Mouse (Mus musculus) induced T-regulatory cell, adult 2 months (primary cell): Measurements from ENCODE around the gene Wwtr1.

Source experiments
- DNase-seq: peaks from one replicate; pipeline ENCODE4 v3.0.0-alpha.2; 2012; ENCODE audit warnings: low read depth

Wwtr1 gene

DNA sequence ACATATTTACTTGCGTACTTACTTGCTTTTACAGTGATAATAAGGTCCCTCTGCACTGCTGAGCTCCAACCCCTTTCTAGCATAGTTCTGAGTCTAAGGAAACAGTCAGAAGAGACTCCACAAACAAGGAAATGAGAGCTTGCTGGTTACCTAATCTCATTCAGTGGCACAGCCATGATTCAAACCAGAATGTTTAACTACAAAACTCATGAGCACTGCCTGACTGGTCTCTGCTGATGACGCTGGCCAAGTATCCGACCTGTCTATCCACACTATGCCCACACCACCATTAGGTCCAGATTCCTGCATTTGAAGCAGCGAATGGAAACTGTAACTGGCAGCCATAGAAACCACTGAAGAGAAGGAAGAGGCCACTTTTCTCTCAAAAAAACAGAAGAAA is 18.3 kb downstream of the Wwtr1 start:
- DNase-seq, result no peak

DNA sequence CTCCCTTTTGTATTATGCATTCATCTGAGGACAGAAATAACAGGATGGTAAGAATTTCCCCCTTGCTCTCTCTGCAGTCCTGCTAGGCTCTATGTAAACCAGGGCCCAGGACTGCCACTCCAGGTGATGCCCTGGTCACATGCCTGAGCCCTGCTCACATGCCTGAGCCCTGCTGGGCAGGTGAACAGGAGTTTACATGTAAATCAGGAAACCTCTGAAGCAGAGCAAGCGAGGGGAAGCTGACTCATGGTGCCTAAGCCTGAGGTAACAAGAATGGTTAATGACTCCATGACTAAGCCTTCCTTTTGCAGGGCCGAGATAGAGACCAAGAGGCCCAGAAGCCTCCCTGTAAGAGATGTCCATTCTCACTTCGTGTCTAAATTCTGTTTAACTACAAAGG is 20.1 kb downstream of the Wwtr1 start:
- no peak for DNase-seq

DNA sequence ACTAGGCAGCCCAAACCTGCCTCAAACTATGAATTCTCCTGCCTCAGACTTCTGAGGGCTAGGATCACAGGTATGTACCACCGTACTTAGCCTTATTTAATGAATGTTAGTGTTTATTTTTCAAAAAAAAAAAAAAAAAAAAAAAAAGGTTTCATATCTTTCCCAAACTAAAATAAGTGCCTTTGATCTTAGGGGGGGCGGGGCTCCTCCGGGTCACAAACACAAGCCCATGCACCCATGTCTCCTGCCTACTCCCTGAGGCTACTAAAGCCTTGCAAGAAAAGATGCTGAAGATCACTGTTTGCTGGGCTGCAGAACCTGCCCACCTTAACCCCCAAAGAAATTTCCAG is 20.8 kb downstream of the Wwtr1 start:
- DNase-seq, result no peak

DNA sequence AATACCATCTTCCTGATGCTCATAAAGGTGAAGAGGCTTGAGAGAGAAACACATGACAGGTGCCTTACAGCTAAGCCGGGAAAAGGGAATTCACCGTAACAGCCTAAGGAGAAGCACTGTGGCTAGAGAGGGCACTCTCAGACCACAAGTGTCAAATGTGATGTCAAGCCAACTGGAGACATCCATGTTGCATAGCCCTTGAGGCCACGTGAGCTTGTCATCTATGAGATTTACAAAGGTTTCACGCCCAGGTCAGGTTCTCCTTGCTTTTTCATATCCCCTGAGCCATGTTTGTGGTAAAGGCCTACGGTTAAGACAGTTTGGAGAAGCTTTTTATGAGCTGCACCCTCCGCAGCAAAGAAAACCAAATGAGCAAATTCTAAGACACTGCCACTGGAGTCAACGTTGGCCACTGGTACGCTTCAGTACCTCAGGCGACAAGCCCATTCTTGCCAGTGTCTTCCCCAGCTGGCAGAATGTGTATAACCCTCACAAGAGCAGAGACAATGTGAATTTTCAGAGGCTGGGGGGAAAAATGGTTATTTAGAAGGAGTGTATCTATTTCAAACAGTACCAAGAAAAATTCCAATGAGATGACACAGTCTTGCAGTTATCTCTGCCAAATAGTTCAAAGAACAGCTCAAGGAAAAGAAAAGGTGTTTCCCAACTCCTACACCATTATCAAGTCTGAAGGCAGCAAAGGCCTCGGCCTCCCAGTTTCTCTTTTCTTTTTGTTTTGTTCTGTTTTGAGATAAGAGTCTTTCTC is 21.4 kb downstream of the Wwtr1 start:
- no peak for DNase-seq

DNA sequence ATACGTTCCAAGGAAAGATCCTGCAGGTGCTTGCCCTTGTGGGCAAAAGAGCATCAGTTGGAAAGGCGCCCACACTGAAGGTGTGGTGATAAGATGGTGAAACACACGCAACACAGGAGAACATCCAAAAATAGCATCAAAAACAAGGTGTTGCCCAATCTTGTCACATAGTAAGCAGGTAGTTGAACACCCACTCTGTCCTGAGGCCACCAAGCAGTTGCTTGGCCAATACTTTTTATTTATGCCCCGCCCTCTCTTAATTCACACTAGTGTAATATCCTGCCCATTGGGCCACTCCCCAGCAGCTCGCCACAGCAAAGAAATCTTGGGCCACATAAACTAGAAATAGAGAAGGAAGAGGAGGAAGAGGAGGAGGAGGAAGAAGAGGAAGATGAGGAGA is 22.6 kb downstream of the Wwtr1 start:
- no peak for DNase-seq

DNA sequence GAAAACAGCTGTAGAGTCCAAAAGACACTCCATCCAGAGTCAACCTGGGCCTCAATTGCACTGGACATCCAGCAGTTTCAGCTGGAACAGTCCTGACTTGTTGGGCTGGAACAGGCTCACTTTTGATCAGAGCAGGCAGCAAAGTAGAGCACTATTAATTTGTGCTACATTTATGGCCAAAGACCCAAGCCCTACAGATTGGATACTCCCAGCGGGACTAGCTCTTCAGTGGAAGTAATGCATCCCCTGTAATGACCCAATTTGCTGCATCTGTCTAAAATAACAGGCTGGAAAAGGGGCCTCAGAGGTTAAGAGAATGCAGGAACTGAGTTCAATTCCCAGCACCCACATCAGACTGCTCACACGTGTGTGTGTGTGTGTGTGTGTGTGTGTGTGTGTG is 24.5 kb downstream of the Wwtr1 start:
- DNase-seq, result no peak

DNA sequence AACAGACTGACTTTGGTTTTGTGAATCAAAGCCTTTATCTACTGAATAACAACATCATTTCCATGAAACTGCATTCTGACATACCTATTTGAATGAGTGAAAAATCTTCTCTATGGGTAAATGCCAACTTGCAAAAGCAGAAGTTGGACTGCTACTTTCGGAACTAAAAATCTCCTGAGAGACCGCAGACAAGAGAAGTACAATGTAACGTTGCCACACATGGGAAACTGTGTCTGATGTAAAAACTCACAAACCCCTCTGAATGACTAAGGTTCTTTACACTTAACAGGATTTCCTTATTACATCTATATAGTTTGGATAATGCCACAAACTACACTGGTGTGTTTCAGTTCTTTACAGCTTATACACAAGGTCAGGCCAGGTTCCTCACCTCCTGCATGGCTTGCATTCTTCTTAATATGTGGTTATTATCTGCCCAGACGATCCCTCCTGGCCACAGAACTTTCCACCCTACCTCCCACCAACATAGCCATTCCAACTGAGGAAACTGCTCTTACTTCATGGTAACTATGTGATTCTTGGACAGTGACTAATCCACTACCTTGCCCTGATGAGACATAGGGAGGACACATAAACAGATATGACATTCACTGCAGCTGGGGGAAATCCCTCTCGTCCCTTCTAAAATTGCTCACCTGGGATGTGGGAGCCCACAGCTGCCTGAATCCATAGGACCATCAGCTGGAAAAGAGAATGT is 25.1 kb downstream of the Wwtr1 start:
- DNase-seq, result no peak

DNA sequence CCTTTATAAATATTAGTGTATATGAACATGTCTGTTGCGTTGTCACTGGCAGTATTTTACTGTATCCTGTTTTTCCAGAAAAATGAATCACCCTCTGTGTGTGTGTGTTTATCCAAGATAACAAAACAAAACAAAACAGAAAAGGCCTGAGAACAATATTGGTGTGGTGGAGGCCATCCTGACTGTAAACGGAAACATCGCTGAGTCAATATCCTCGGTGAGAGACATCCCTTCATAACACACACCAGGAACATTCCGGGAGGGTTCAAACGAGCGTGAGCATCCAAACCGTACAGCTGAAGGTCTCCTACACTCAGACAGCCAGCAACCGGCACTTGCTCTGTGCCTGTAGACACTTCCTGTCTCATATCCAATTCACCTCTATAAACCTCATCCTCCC is 31.6 kb downstream of the Wwtr1 start:
- no peak for DNase-seq

DNA sequence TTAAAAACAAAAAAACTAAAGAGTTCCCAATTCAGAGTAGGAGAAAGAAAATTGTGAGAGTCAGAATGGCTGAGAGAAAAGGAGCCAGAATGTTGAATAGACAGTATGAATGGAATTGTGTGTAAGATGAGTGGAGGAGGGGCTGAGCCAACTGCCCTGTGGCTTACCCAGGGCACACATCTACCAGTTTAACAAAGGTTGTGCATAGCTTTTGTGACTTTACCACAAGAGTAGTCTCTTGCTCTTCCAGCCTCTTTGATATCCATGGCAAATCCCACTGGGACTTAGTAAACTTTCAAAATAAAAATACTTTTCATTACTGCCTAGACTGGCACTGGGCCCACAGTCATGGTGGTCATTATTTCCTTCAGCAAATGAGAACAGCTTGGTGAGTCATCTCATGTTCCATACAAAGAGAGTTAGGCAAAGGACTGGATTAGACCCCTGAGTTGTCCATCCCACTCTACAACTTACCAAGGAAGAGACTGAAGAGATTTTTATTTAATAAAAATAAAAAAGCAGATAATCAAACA is 32.8 kb downstream of the Wwtr1 start:
- no peak for DNase-seq

DNA sequence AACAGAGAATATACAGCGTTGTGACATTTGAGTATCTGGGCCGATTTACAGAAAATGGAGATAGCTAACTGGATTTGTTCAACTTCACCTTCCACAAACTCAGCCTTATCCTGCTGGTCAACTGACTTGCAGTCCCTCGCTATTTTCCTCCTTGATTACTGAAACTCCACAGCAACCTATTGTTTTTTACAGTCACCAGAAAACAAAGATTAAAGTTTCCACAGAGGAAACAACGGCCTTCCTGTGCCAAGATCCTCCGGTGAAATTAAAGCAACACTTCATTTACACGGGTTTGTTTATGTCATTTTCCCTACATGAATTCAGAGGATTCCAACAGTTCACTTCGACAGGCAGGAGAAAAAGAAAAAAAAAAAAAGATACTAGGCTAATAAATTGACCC is 34.5 kb downstream of the Wwtr1 start:
- DNase-seq, result no peak

DNA sequence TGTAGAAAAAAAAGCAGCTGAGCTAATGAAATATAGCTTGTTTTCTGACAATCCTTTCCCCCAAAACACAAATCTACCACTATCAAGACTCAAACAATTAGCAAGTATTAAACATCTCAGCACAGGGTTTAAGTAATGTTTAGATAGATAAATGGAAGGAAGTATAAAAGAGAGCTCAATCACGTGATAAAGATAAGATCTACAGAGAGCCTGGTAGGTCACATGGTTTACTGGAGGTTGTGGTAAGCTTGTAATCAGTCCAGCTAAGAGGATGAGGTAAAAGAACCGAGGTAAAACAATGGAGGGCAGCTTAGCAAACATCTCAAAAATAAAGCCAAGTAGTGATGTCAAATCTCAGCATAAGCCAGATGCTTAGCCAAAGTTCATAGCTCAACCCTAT is 35.2 kb downstream of the Wwtr1 start:
- no peak for DNase-seq

DNA sequence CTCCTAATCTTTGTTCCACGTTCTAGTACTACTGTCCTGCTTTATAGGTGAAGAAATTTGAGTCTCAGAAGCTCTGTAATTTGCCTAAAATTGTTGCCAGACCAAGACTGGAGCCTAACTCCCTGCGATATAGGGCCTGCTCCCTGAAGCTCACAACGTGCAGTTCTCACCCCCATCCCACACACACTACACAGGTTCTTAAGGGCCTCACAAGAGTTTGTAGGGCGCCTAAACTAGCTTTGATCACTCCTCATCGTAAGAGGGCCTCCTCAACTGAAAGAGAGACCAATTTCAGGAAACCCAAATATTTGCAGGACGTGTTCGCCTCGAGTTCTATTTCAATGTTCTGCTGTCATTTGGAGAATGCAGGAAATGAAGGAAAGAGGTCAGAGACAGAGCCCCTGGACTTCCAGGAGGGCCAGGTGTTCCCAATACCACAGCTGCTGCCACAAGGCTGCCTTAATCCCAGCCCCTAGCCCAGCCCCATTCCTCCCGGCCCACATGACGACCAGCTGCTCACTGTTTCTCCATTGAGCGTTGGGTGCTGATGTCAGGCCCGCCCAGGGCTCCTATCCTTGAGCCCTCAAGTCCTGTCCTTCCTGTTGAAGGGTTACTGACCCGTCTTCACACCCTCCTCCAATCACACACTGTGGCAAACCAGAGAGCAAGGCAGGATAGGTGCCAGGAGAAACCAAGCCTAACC is 40.1 kb downstream of the Wwtr1 start:
- no peak for DNase-seq

DNA sequence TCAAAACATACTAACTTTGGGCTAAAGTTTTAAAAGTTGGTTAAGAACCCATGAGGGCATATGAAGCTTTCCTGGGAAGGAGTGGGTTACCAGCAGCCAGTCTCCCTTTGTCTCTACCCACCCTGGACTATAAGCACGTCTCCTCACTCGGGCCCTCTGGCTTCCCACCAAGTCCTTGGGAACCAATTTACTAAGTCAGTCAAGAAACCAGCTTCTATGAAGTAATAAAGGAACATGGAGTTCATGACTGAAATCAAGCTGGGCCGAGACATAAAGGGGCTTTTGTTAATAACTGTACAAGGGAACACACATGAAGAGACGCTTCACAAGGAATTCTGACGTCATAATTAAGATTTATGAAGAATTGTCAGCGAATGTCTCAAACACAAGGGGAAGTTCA is 41.3 kb downstream of the Wwtr1 start:
- DNase-seq, result no peak

DNA sequence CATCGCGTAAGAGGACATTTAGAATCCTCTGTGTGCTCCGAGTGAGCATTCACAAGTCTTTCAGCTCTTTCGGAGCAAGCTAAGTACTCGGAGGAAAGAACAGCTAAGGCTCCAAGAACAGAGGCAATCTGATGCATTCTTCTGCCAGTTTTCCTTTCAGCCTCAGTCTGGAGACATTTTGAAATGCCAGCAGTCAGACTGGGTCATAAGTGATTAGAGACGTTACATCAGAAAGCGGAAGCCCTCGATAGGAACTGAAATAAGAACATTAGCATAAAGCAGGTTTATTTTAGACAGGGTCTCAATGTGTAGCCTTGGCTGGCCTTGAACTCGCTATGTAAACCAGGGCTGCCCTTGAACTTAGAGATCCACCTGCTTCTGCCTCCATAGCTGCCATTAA is 41.8 kb downstream of the Wwtr1 start:
- no peak for DNase-seq

DNA sequence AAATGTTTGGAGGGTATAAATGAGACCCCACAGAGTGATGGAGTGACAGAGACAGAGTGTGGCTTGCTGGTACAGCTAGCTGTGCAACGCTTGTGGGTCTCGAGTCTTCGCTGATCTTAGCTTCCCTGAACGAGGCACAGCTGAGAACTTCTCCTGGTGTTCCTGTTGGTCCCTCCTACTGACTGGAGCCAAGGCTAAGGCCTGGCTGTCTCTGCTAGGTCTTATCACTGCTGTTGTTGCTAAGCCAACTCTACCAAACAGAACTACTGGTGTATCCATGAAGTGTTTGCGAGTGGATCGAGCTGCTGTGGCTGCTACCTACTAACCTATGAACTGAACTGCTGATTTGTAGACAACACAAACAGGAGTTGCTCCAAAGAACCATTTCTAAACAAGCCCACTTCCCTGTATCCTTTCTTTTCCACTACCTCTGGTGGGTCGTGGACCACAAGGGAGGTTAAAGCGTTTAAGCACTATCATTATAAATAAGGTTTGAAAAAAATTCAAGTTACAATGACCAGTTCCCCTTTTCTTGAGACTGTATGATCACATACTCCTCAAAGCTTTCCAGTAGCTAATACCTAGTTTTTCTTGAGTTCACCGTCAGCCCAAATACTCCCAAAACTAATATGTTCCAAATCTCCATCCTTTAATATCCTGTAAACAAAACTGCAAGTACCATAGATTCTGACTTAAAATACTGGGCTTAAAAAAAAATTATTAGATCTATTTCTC is 42.6 kb downstream of the Wwtr1 start:
- no peak for DNase-seq

DNA sequence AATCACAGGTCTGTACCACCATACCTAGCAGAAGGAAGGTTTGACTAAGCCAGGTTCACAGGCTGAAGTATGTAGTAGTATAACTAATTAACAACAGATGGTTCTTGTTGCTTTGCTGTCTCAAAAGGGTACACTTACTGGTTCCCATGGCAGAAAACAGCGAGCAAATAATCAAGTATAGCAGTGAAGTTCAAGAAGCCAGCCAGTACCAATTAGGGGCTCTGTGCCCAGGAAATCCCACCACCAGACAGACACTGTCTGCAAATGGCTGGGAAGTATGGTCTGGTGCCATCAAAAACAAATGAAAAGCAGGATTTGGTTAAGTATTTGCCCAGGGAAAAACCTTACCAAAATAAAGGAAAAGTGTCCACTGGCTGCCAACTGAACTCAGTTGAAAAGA is 44.9 kb downstream of the Wwtr1 start:
- DNase-seq, result no peak

DNA sequence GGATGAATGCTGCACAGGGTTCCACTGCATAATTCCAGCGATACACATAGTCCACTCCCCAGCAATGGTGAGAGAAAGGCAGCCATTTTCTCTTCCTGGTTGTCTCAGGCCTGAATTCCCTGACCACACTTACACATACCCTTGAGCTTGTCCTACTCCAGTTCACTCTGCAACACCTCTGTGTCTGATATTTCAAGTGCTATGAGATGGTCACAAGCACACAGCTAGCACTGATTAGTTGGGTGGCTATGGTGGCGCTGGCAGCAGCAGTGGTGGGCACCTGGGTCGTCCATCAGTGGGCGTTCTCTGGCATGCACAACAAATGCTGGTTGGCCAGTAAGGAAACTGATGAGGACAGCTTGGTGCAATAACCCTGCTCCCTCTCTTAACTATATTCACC is 45.5 kb downstream of the Wwtr1 start:
- no peak for DNase-seq

DNA sequence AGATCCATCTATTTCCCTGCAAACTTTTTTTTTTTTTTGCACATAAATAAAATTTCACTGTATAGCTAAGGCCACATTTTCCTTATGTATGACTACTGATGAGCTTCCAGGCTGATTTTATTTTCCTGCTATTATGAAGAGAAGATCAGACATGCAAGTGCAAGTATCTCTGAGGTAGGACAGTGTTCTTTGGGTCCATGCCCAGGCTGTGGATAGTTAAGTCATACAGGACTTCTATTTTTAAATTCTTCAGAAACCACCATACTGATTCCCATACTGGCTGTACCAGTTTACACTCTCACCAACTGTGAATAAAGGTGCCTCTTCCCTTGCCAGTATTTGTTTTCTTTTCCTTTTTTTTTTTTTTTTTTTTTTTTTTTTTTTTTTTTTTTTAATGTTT is 48.6 kb downstream of the Wwtr1 start:
- no peak for DNase-seq

DNA sequence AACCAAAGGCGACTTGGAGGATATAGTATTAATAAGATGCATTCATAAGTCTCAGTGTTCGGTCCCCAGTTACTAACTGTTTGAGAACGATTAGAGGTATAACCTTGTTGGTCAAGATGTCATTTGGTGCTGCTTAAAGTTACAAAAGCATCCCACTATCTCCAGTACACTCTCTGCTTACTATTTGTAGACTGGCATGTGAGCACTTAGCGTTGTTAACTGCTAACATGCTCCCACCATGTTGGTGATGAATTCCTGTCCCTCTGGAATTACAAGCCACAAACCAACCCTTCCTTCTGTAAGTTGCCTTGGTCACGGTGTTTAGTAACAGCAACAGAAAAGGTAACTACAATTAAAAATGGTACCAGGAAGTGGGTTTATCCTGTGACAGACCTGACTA is 52.6 kb downstream of the Wwtr1 start:
- DNase-seq, result no peak

DNA sequence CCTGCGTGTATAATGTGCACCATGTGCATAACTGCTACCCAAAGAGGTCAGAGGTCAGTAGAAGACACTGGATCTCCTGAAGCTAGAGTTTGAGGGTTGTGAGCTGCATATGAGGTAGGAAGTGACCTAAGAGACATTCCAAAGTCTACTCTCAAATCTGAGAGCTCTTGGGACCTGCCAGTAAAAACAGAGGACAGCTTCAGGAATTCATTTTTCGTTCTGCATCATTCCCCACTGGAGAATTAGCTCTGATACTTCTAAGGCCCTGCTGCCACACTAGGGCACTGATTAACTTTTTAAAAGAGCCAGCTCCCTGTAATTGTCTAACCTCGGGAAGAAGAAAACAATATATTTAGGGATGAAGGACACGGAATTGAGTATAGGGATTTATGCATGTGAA is 53.8 kb downstream of the Wwtr1 start:
- DNase-seq, result no peak

DNA sequence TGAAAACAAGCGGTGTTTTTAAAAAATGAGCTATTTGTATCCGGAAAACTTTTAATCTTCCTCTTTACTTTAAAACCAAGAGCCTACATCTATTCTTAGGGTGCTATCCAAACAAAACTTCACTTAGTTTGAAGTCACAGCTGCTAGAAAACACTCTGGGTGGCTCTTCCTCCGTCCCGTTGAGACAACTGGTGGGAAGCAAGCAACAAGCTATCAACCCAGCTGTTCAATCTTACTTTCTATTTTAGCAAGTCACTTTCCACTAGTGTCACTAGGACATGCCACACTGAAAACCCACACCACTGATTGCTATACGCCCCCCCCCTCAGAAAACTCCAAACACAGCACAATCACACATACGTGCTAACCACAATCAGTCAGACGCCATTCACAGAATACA is 55.7 kb downstream of the Wwtr1 start:
- no peak for DNase-seq

DNA sequence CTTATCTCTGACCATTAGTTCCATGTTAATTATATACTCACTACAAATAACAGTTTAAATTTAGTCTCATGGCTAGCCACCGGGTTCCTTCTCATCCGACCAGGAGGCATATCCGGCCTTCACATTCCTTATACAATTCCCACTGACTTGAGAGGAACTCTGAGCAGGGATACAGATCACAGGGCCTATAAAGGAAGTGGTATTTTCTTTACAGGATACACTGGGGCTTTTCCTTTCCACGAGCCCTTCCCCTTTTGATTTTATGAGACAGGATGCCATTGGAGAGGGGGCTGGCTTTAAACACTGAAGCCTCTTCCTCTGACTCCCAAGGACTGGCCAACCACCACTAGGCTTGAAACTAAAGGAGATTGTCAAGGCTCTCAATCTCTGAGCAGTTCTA is 59.6 kb downstream of the Wwtr1 start:
- no peak for DNase-seq

DNA sequence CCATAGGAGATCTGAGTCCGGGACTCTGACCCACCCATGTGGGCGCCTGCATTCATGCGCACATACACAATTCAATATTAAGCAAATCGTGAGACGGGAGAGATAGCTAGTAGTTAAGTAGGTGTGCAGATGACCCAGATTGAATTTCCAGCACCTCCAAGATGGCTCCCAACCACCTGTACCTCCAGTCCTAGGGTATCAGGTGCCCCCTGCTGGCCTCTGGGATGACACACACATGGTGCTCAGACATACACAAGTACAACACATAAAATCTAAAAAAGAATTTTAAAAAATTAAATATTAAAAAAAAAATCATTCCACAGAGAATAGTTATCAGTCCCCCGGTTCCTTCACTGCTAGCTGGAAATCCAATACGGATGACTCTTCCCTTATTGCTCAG is 60.7 kb downstream of the Wwtr1 start:
- no peak for DNase-seq
